Mouse (Mus musculus) testis, adult 2 months (tissue): ENCODE results near the gene Olfr646. TPM values are rescaled to one million over a fixed set of nuclear protein-coding genes. Genes with fewer than 3 reads are reported as not detected.
A peak's percentile ranks its signal among the peaks of the same experiment; 100 is the strongest.

Experiments used
- H3K27ac ChIP-seq: fragments of 200-500 bp; 2 replicates; pipeline ENCODE4 v1.5.1; 2012; ENCODE audit warnings: low read depth, low read length; ENCODE audit not compliant: control insufficient read depth, insufficient read depth
- H3K27me3 ChIP-seq: fragments of 200-500 bp; 2 replicates; pipeline ENCODE4 v1.6.1; 2012; ENCODE audit warnings: mild to moderate bottlenecking, low read length, moderate library complexity; ENCODE audit not compliant: control insufficient read depth, insufficient read depth
- H3K36me3 ChIP-seq: fragments of 200-500 bp; 2 replicates; pipeline ENCODE4 v1.6.1; 2012; ENCODE audit warnings: mild to moderate bottlenecking, low read length; ENCODE audit not compliant: control insufficient read depth, insufficient read depth
- H3K4me1 ChIP-seq: fragments of 200-500 bp; 2 replicates; pipeline ENCODE4 v1.6.1; 2012; ENCODE audit warnings: low read length; ENCODE audit not compliant: control insufficient read depth, insufficient read depth
- H3K4me3 ChIP-seq: fragments of 200-500 bp; 2 replicates; pipeline ENCODE4 v1.5.1; 2012; ENCODE audit warnings: low read depth, mild to moderate bottlenecking, low read length, moderate library complexity, mixed read lengths; ENCODE audit not compliant: control insufficient read depth
- CTCF ChIP-seq: fragments of 200-500 bp; IDR thresholded peaks from 2 replicates; pipeline ENCODE4 v1.5.1; 2012; ENCODE audit warnings: low read depth, mild to moderate bottlenecking, inconsistent platforms, low read length, moderate library complexity; ENCODE audit not compliant: control insufficient read depth, insufficient read depth, insufficient replicate concordance
- POLR2A ChIP-seq: fragments of 200-500 bp; IDR thresholded peaks from 2 replicates; pipeline ENCODE4 v1.6.1; 2012; ENCODE audit warnings: low read depth, mild to moderate bottlenecking, inconsistent platforms, low read length, moderate library complexity; ENCODE audit not compliant: control insufficient read depth
- polyA plus RNA-seq: library from polyadenylated mRNA; depleted of rRNA; stranded (reverse); fragments of >200 nt; gene quantifications from 2 replicates; pipeline ENCODE4 v1.2.3, GENCODE M21; 2012; rRNA removed

Gene Olfr646
- polyA plus RNA-seq, 1 experiment, result not detected

DNA sequence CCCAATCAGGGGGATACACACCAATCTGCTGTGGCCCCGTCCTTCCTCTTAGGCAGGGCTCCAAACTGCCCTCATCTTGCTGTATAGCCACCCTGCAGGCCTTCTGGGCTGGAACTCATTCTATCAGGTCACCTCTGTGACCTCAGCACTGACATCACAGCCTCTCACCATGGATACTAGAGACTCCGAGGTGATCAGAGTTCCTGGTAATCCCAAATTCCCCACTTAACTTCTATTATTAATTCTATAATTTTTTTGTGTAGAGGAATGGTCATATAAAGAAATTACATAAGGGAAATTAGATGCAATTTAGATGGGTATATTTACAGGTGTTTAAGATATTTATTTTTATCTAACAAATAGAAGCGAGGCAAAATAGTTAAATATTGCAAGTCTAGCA, 38.5 kb downstream of the Olfr646 start, which contains the start of gene Ubqln3:
TSS of gene Ubqln3 (minus strand) at position 101 of the 400 bp plus-strand sequence.
- Histone ChIP-seq H3K4me1 (no peaks in the 10 kb centered on the region), H3K36me3 (no peaks in the 10 kb centered on the region), H3K27me3 (no peaks in the 10 kb centered on the region), H3K4me3 (peak within 1 kb of the TSS; percentile 64), H3K27ac (peak within 1 kb of the TSS; percentile 52; the same call in 1 of the 2 replicates)
- TF ChIP-seq CTCF (no peak), POLR2A (peak; percentile 57; the same call in 1 of the 2 replicates)

DNA sequence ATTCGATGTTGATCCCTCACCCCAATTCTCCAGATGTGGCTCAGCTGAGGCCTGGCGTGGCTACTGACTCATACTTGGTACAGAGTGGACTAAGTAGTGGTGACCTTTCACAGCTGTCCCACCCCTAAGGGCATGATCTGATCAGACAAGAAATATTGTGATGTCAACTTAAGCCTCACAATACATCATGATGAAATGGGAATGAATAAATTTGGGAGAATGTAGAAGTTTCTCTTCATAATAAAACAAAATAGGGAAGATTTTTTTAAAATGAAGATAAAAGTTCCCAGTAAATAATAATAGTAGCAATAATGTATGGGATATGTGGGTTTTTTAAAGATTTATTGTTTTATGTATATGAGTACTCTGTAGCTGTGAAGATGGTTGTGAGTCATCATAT, 45.8 kb downstream of the Olfr646 start, which contains the start of gene Ubqlnl:
TSS of gene Ubqlnl (minus strand) at position 101 of the 400 bp plus-strand sequence.
- Histone ChIP-seq H3K4me3 (peak within 1 kb of the TSS; percentile 80), H3K4me1 (no peaks in the 10 kb centered on the region), H3K36me3 (no peaks in the 10 kb centered on the region), H3K27ac (no peak within 1 kb of the TSS), H3K27me3 (no peaks in the 10 kb centered on the region)
- TF ChIP-seq CTCF (no peak), POLR2A (no peak; the same call in 1 of the 2 replicates)

Other genes with a start within 250 kb of the Olfr646 start
- gene Olfr66, start 218.6 kb upstream of the Olfr646 start, polyA plus RNA-seq, result not detected in 2 replicates
- gene Olfr64, start 210.4 kb upstream of the Olfr646 start, polyA plus RNA-seq, result not detected in 2 replicates
- not detected in 2 replicates for gene Olfr65, start 201.4 kb upstream of the Olfr646 start, polyA plus RNA-seq
- not detected in 2 replicates for gene Olfr631, start 176.0 kb upstream of the Olfr646 start, polyA plus RNA-seq
- gene Olfr632, start 170.5 kb upstream of the Olfr646 start, polyA plus RNA-seq, result not detected in 2 replicates
- not detected in 2 replicates for gene Olfr633, start 160.4 kb upstream of the Olfr646 start, polyA plus RNA-seq
- gene Olfr635, start 133.7 kb upstream of the Olfr646 start, polyA plus RNA-seq, result not detected in 2 replicates
- not detected in 2 replicates for gene Olfr638, start 106.1 kb upstream of the Olfr646 start, polyA plus RNA-seq
- not detected in 2 replicates for gene Olfr639, start 87.6 kb upstream of the Olfr646 start, polyA plus RNA-seq
- 0.07 TPM in 1 of 2 replicates, not detected in the other for gene Olfr640, start 79.3 kb upstream of the Olfr646 start, polyA plus RNA-seq
- 0.15 TPM in 1 of 2 replicates, not detected in the other for gene Olfr641, start 69.4 kb upstream of the Olfr646 start, polyA plus RNA-seq
- 0.53 TPM in 1 of 2 replicates, not detected in the other for gene Olfr642, start 52.2 kb upstream of the Olfr646 start, polyA plus RNA-seq
- 0.80 and 0.89 TPM in 2 replicates for gene 4930516K23Rik, start 43.4 kb upstream of the Olfr646 start, polyA plus RNA-seq
- gene Olfr644, start 33.0 kb upstream of the Olfr646 start, polyA plus RNA-seq, result 0.12 TPM in 1 of 2 replicates, not detected in the other
- gene Olfr645, start 19.4 kb upstream of the Olfr646 start, polyA plus RNA-seq, result 0.02 TPM in 1 of 2 replicates, not detected in the other
- 101 and 104 TPM in 2 replicates for gene Ubqln5, start 25.0 kb downstream of the Olfr646 start, polyA plus RNA-seq
- gene Olfr643, start 32.5 kb downstream of the Olfr646 start, polyA plus RNA-seq, result 0.17 and 0.51 TPM in 2 replicates
- gene Ubqln3, start 38.4 kb downstream of the Olfr646 start, polyA plus RNA-seq, result 434 and 492 TPM in 2 replicates
- 257 and 316 TPM in 2 replicates for gene Ubqlnl, start 45.7 kb downstream of the Olfr646 start, polyA plus RNA-seq
- gene Olfm5, start 60.0 kb downstream of the Olfr646 start, polyA plus RNA-seq, result not detected in 2 replicates
- 0.07 and 0.09 TPM in 2 replicates for gene Olfr648, start 78.5 kb downstream of the Olfr646 start, polyA plus RNA-seq
- gene Olfr649, start 91.1 kb downstream of the Olfr646 start, polyA plus RNA-seq, result not detected in 2 replicates
- gene Trim6, start 113.9 kb downstream of the Olfr646 start, polyA plus RNA-seq, result 1.9 and 2.4 TPM in 2 replicates
- gene Trim34a, start 139.6 kb downstream of the Olfr646 start, polyA plus RNA-seq, result 1.0 and 1.2 TPM in 2 replicates
- 0.11 and 0.16 TPM in 2 replicates for gene Trim5, start 183.2 kb downstream of the Olfr646 start, polyA plus RNA-seq
- 0.54 and 1.1 TPM in 2 replicates for gene Trim12a, start 210.6 kb downstream of the Olfr646 start, polyA plus RNA-seq
- 0.24 and 0.74 TPM in 2 replicates for gene Trim34b, start 224.6 kb downstream of the Olfr646 start, polyA plus RNA-seq
- 0.40 and 0.98 TPM in 2 replicates for gene Trim12c, start 248.5 kb downstream of the Olfr646 start, polyA plus RNA-seq